Mouse (Mus musculus) embryonic fibroblast, embryonic 13.5 days (primary cell): ENCODE results near the gene Cnpy2.

ENCODE experiments used
- CTCF ChIP-seq: IDR thresholded peaks from 2 replicates; pipeline ENCODE4 v1.5.1; 2011; ENCODE audit warnings: mild to moderate bottlenecking, control low read depth, low read length, moderate library complexity, borderline replicate concordance; ENCODE audit not compliant: insufficient read depth
- POLR2A ChIP-seq: IDR thresholded peaks from 2 replicates; pipeline ENCODE4 v1.6.1; 2011; ENCODE audit warnings: low read depth, mild to moderate bottlenecking, control low read depth, low read length, moderate library complexity

DNA sequence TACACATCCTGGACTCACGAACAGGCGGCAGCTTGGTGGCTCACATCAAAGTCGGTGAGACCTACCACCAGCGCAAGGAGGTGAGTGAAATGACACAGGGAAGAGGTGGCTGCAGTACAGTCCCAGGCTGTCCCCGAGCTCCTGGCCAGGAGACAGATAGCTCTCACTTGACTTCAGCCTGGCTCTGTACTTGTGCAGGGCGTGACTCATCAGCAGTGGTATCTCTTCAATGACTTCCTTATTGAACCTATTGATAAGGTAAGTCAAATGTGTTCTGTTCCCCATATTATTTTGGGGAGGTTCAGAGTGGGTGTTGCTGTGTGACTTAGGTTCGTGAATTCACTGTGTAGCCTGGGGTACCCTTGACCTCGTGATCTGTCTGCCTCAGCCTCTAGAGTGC lies 6.7 kb upstream of the Cnpy2 start:
- no peak for TF ChIP-seq POLR2A
- no peak for TF ChIP-seq CTCF
